Mouse (Mus musculus): ENCODE data around the gene Tbx1. TPM values are rescaled to one million over a fixed set of nuclear protein-coding genes. Genes with fewer than 3 reads are reported as not detected.
"Not testable (repeated sequence)": the region's sequence is repeated elsewhere in the genome, so short reads cannot be mapped to it uniquely, and the experiment has no call there.

Tbx1 gene
- polyA plus RNA-seq, 1 experiment from 2014 or later, result 3.8 TPM

DNA sequence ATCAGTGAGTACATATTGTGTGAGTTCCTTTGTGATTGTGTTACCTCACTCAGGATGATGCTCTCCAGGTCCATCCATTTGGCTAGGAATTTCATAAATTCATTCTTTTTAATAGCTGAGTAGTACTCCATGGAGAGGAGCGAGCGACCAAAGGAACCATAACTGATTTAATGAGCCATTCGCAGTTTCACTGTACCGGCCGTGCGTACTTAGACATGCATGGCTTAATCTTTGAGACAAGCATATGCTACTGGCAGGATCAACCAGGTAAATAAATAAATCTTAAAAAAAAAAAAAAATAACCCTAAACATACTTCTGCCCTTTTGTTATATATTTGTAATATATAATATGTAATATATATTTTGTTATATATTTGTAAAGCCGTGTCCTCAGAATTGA is 57.4 kb downstream of the Tbx1 start:
- H3K4me2 ChIP-seq (ENCODE audit: low read depth); H3K36me3 ChIP-seq (ENCODE audit: control insufficient read depth, insufficient read depth, low read length); H3K27ac ChIP-seq (ENCODE audit: low read depth, low read length); H3K9ac ChIP-seq (ENCODE audit: low read length); H3K4me1 ChIP-seq (ENCODE audit: control insufficient read depth, insufficient read depth, low read length); H3K4me3 ChIP-seq (ENCODE audit: low read depth, low read length); H3K9me3 ChIP-seq (ENCODE audit: control insufficient read depth, low read length); DNase-seq (ENCODE audit: low spot score); H3K27me3 ChIP-seq (ENCODE audit: control insufficient read depth, insufficient read depth, low read length): not testable (repeated sequence)
- WGBS, result 88% methylated on average over 7 of the region's 7 CpGs
- ATAC-seq (ENCODE audit: insufficient read depth, low FRiP score, low TSS enrichment), result peak; percentile 100; the same call in 1 of the 2 replicates

Other genes with a start within 250 kb of the Tbx1 start
- 43.4 and 49.8 TPM in 2 replicates for gene Tango2, start 242.6 kb downstream of the Tbx1 start, polyA plus RNA-seq (2014; fragmentation: Nextera tagmentation; extraction: Ambion mirVana)
- gene Arvcf, start 242.5 kb downstream of the Tbx1 start, polyA plus RNA-seq (2014; fragmentation: Nextera tagmentation; extraction: Ambion mirVana), result 81.6 and 82.2 TPM in 2 replicates
- 20.4 TPM in 2 replicates for gene Txnrd2, start 164.3 kb downstream of the Tbx1 start, polyA plus RNA-seq (2014; fragmentation: Nextera tagmentation; extraction: Ambion mirVana)
- gene Comt, start 163.8 kb downstream of the Tbx1 start, polyA plus RNA-seq (2014; fragmentation: Nextera tagmentation; extraction: Ambion mirVana), result 60.8 and 64.0 TPM in 2 replicates
- 11.5 and 13.3 TPM in 2 replicates for gene Gnb1l, start 92.0 kb downstream of the Tbx1 start, polyA plus RNA-seq (2014; fragmentation: Nextera tagmentation; extraction: Ambion mirVana)
- gene Rtl10, start 91.8 kb downstream of the Tbx1 start, polyA plus RNA-seq (2014; fragmentation: Nextera tagmentation; extraction: Ambion mirVana), result 1.7 and 2.4 TPM in 2 replicates
- gene Gp1bb, start 31.7 kb upstream of the Tbx1 start, polyA plus RNA-seq (2014; fragmentation: Nextera tagmentation; extraction: Ambion mirVana), result 9.5 and 11.4 TPM in 2 replicates
- gene Gm49601, start 35.8 kb upstream of the Tbx1 start, polyA plus RNA-seq (2014; fragmentation: Nextera tagmentation; extraction: Ambion mirVana), result 3.6 and 3.8 TPM in 2 replicates
- 68.6 and 79.8 TPM in 2 replicates for gene Sept5, start 39.3 kb upstream of the Tbx1 start, polyA plus RNA-seq (2014; fragmentation: Nextera tagmentation; extraction: Ambion mirVana)
- 35.2 and 37.7 TPM in 2 replicates for gene Cldn5, start 186.2 kb upstream of the Tbx1 start, polyA plus RNA-seq (2014; fragmentation: Nextera tagmentation; extraction: Ambion mirVana)
- gene Ufd1, start 221.1 kb upstream of the Tbx1 start, polyA plus RNA-seq (2014; fragmentation: Nextera tagmentation; extraction: Ambion mirVana), result 74.4 and 89.0 TPM in 2 replicates
- 60.5 and 62.2 TPM in 2 replicates for gene Cdc45, start 221.3 kb upstream of the Tbx1 start, polyA plus RNA-seq (2014; fragmentation: Nextera tagmentation; extraction: Ambion mirVana)
- gene 2510002D24Rik, start 245.9 kb upstream of the Tbx1 start, polyA plus RNA-seq (2014; fragmentation: Nextera tagmentation; extraction: Ambion mirVana), result 17.7 and 19.7 TPM in 2 replicates
- not detected in 2 replicates for gene Gm28539, start 245.9 kb upstream of the Tbx1 start, polyA plus RNA-seq (2014; fragmentation: Nextera tagmentation; extraction: Ambion mirVana)

Measured in neural tube, embryonic 11.5 days (tissue).